Mouse (Mus musculus): Measurements from ENCODE around the gene Syce1l.

GRCm38 (mm10) chr8:113673300-113673699 is 30.3 kb downstream of the Syce1l start:
- no peak for TF ChIP-seq JUND (conservative IDR thresholded peaks at IDR 0.05; ENCODE audit: low read depth, low read length)
- no peak for TF ChIP-seq TCF12 (IDR thresholded peaks at IDR 0.05; ENCODE audit: low read depth, low read length)
- no peak for TF ChIP-seq UBTF (IDR thresholded peaks at IDR 0.05; ENCODE audit: low read depth, low read length)
- no peak for TF ChIP-seq BHLHE40 (IDR thresholded peaks at IDR 0.05; ENCODE audit: low read depth, low read length)
- no peak for TF ChIP-seq SIN3A (IDR thresholded peaks at IDR 0.05; ENCODE audit: low read length)

All from CH12.LX (cell line).